7 mouse cellular contexts compared by ENCODE assay signal in the genomic region with DNA sequence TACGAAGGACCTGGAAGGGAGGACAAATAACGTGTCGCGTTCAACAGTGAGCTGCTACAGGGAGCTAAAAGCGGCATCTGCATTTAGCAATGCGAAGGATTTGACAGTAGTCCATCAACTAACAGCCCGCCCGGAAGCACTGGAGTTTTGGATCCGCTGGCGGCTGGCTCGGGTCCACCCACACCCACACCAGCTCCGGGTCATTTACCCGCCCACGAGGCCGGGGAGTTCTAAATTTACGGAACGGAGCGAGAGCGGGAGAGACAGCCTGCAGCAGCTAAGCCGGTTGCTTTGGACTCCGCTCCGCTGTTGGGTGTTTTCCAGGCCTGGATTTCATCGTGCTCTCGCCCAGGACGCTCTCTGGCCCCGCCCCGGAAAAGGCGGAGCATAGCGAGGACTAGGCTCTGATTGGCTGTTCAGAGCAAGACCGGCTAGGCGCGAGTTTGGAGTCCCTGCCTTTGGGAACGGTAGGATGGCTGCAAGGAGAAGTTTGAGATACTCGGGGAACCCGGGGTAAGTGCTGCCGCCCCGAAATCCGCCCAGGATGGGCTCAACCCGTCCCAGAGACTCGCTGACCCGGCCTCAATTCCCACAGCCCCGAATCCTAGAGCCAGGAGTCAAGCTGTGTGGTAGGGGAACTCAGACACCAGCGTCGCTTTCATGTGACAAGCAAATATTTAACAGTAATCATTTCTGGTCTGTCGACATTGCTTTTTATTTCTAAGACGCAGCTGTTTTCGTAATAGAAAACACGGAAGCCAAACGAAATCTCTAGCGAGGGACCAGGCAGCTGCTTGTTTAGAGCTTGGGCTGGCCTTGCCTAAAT. TPM values are rescaled to one million over a fixed set of nuclear protein-coding genes. Genes with fewer than 3 reads are reported as not detected.
DNase-seq lines count a peak whose midpoint lies in the region; ATAC-seq lines count a peak whose summit lies in the region.

A gene (plus strand): TSS at position 414 of the 826 bp plus-strand sequence.

- peak within 1 kb of the TSS; percentile 78 for H3K4me2 ChIP-seq in intestine, embryonic 15.5 days (replicated peaks)

- no peaks in the 10 kb centered on the region for H3K36me3 ChIP-seq in intestine, embryonic 15.5 days
- H3K36me3 ChIP-seq in midbrain, embryonic 10.5 days: peaks cover 20% of the 10 kb centered on the region

- peak within 1 kb of the TSS; percentile 75 for H3K4me3 ChIP-seq in intestine, embryonic 15.5 days (replicated peaks)
- H3K4me3 ChIP-seq in midbrain, embryonic 10.5 days: peak within 1 kb of the TSS; percentile 78

- intact Hi-C loops in gastrocnemius, postnatal 36 days (cut with DNase I): no loop called here
- intact Hi-C loops in left cerebral cortex, postnatal 25 days (cut with DNase I): loop anchor here (1.0 to 5.0 kb wide), 2 partner anchors 65 to 82 kb away; a partner anchor contains a TSS

- H3K9me3 ChIP-seq in intestine, embryonic 15.5 days: no peaks in the 10 kb centered on the region
- no peaks in the 10 kb centered on the region for H3K9me3 ChIP-seq in midbrain, embryonic 10.5 days (replicated peaks)

- peaks cover 6% of the 10 kb centered on the region for H3K4me1 ChIP-seq in intestine, embryonic 15.5 days (replicated peaks)
- H3K4me1 ChIP-seq in midbrain, embryonic 10.5 days: peaks cover 15% of the 10 kb centered on the region

- DNase-seq in adrenal gland, adult 2 months: peak; percentile 100
- DNase-seq in embryo, embryonic 11.5 days (ENCODE audit: low read depth, low spot score): peak; percentile 99
- DNase-seq in gastrocnemius, postnatal 36 days: peak; percentile 100
- DNase-seq in left cerebral cortex, postnatal 25 days (ENCODE audit: low spot score in 2 of 2): peak; percentile 100
- DNase-seq in midbrain, embryonic 10.5 days (ENCODE audit: low spot score): peak; percentile 99
- peak; percentile 99 for DNase-seq in right cerebral cortex, postnatal 4 days

- under 1% methylated on average over 50 of the region's 50 CpGs for WGBS in intestine, embryonic 15.5 days
- WGBS in midbrain, embryonic 10.5 days: under 1% methylated on average over 50 of the region's 50 CpGs

- H3K9ac ChIP-seq in intestine, embryonic 15.5 days: peak within 1 kb of the TSS; percentile 64

- ATAC-seq in intestine, embryonic 15.5 days: peak; percentile 99

- no peaks in the 10 kb centered on the region for H3K27me3 ChIP-seq in intestine, embryonic 15.5 days (replicated peaks)
- no peaks in the 10 kb centered on the region for H3K27me3 ChIP-seq in midbrain, embryonic 10.5 days (ENCODE audit: low read depth, poor library complexity, severe bottlenecking)

- 0 out of 2 replicates have a peak within 1 kb of the TSS, but pooled peaks have one; percentile 52 for H3K27ac ChIP-seq in intestine, embryonic 15.5 days
- peak within 1 kb of the TSS; percentile 83 for H3K27ac ChIP-seq in midbrain, embryonic 10.5 days (replicated peaks)

RNA-seq across cellular contexts. Expression of the gene that starts here (rescaled TPM):
- 1 to 10 TPM; 1.1 to 1.9 TPM for total RNA-seq in adrenal gland, adult 2 months (2021)
- polyA plus RNA-seq in adrenal gland, adult 2 months (2012; rRNA removed): 0.51 and 1.4 TPM in 2 replicates
- under 1 TPM; 0.26 to 0.62 TPM for total RNA-seq in gastrocnemius, postnatal 36 days (2021)
- polyA plus RNA-seq in intestine, embryonic 15.5 days (2015; fragmentation: Nextera tagmentation; extraction: Ambion mirVana): 10.8 and 13.9 TPM in 2 replicates
- 1 to 10 TPM; 1.9 to 2.9 TPM for total RNA-seq in left cerebral cortex, postnatal 25 days (2021)
- 30.2 and 30.5 TPM in 2 replicates for polyA plus RNA-seq in midbrain, embryonic 10.5 days (2016; fragmentation: Nextera tagmentation; extraction: Ambion mirVana)

Comparison
In these comparisons a context has a peak if more than half of its experiments do, and no peak if none do; other contexts are left out.
1. Peak in every context shown above with its lines: DNase-seq, ATAC-seq, H3K4me3 ChIP-seq and H3K27ac ChIP-seq.
2. Peak in DNase-seq in gastrocnemius, postnatal 36 days; RNA of the gene not detected or under 1 TPM.